Mouse (Mus musculus): ENCODE results near the gene Med27. TPM values are rescaled to one million over a fixed set of nuclear protein-coding genes. Genes with fewer than 3 reads are reported as not detected.

Gene Med27
- polyA plus RNA-seq, 1 experiment = 49.8 TPM

GRCm38 (mm10) chr2:29465649-29466137 lies 119.1 kb downstream of the Med27 start:
- Histone ChIP-seq H3K27me3 (ENCODE audit: control insufficient read depth, insufficient read depth, insufficient read length) (no peaks in the 10 kb centered on the region), H3ac (ENCODE audit: control insufficient read depth, insufficient read length, low read depth) (no peak overlapping the region), H3K4me3 (ENCODE audit: insufficient read depth, poor library complexity, severe bottlenecking) (no peak overlapping the region), H3K79me2 (ENCODE audit: control insufficient read depth, insufficient read depth) (no peaks in the 10 kb centered on the region), H3K36me3 (ENCODE audit: control insufficient read depth, insufficient read depth) (no peaks in the 10 kb centered on the region), H3K79me3 (ENCODE audit: low read depth) (no peaks in the 10 kb centered on the region)
- no peak for TF ChIP-seq CTCF (IDR thresholded peaks at IDR 0.05; ENCODE audit: control insufficient read depth, insufficient read depth, insufficient read length)
- TF ChIP-seq MAX (IDR thresholded peaks at IDR 0.05) = no peak
- TF ChIP-seq CEBPB (IDR thresholded peaks at IDR 0.05; ENCODE audit: low read depth) = no peak
- no peak for TF ChIP-seq MYOG (IDR thresholded peaks at IDR 0.05; ENCODE audit: control insufficient read depth, extremely low read depth, insufficient read length)
- TF ChIP-seq MYOD1 (IDR thresholded peaks at IDR 0.05; ENCODE audit: control insufficient read depth, insufficient read length, low read depth) = no peak
- no peak for TF ChIP-seq USF1 (IDR thresholded peaks at IDR 0.05; ENCODE audit: low read depth)
- no peak for TF ChIP-seq FOSL1 (IDR thresholded peaks at IDR 0.05; ENCODE audit: insufficient read depth, low read length, poor library complexity, severe bottlenecking)

GRCm38 (mm10) chr2:29466396-29466795 lies 119.8 kb downstream of the Med27 start:
- H3K27me3 ChIP-seq (ENCODE audit: control insufficient read depth, insufficient read depth, insufficient read length) = no peaks in the 10 kb centered on the region
- H3K4me3 ChIP-seq (ENCODE audit: insufficient read depth, poor library complexity, severe bottlenecking) = no peak overlapping the region
- TF ChIP-seq CEBPB (IDR thresholded peaks at IDR 0.05; ENCODE audit: low read depth) = no peak
- no peak for TF ChIP-seq MYOG (IDR thresholded peaks at IDR 0.05; ENCODE audit: control insufficient read depth, extremely low read depth, insufficient read length)
- TF ChIP-seq FOSL1 (IDR thresholded peaks at IDR 0.05; ENCODE audit: insufficient read depth, low read length, poor library complexity, severe bottlenecking) = no peak
- no peak for TF ChIP-seq MAX (IDR thresholded peaks at IDR 0.05)
- TF ChIP-seq CTCF (IDR thresholded peaks at IDR 0.05; ENCODE audit: control insufficient read depth, insufficient read depth, insufficient read length) = no peak
- no peak for TF ChIP-seq USF1 (IDR thresholded peaks at IDR 0.05; ENCODE audit: low read depth)
- no peak for TF ChIP-seq MYOD1 (IDR thresholded peaks at IDR 0.05; ENCODE audit: control insufficient read depth, insufficient read length, low read depth)
- H3K79me2 ChIP-seq (ENCODE audit: control insufficient read depth, insufficient read depth) = no peaks in the 10 kb centered on the region
- H3ac ChIP-seq (ENCODE audit: control insufficient read depth, insufficient read length, low read depth) = no peak overlapping the region
- H3K36me3 ChIP-seq (ENCODE audit: control insufficient read depth, insufficient read depth) = no peaks in the 10 kb centered on the region
- no peaks in the 10 kb centered on the region for H3K79me3 ChIP-seq (ENCODE audit: low read depth)

- Histone ChIP-seq H3K36me3 (ENCODE audit: control insufficient read depth, insufficient read depth) (no peaks in the 10 kb centered on the region), H3K4me3 (ENCODE audit: insufficient read depth, poor library complexity, severe bottlenecking) (no peak overlapping the region), H3ac (ENCODE audit: control insufficient read depth, insufficient read length, low read depth) (no peak overlapping the region), H3K79me3 (ENCODE audit: low read depth) (no peaks in the 10 kb centered on the region), H3K79me2 (ENCODE audit: control insufficient read depth, insufficient read depth) (no peaks in the 10 kb centered on the region), H3K27me3 (ENCODE audit: control insufficient read depth, insufficient read depth, insufficient read length) (no peaks in the 10 kb centered on the region)
- TF ChIP-seq MAX (IDR thresholded peaks at IDR 0.05) (no peak), CEBPB (IDR thresholded peaks at IDR 0.05; ENCODE audit: low read depth) (no peak), MYOD1 (IDR thresholded peaks at IDR 0.05; ENCODE audit: control insufficient read depth, insufficient read length, low read depth) (no peak), USF1 (IDR thresholded peaks at IDR 0.05; ENCODE audit: low read depth) (no peak), FOSL1 (IDR thresholded peaks at IDR 0.05; ENCODE audit: insufficient read depth, low read length, poor library complexity, severe bottlenecking) (no peak), MYOG (IDR thresholded peaks at IDR 0.05; ENCODE audit: control insufficient read depth, extremely low read depth, insufficient read length) (no peak), CTCF (IDR thresholded peaks at IDR 0.05; ENCODE audit: control insufficient read depth, insufficient read depth, insufficient read length) (no peak)
Observed at GRCm38 (mm10) chr2:29468517-29468936, 121.9 kb downstream of the Med27 start.

GRCm38 (mm10) chr2:29472952-29473437 lies 126.4 kb downstream of the Med27 start:
- no peaks in the 10 kb centered on the region for H3K79me3 ChIP-seq (ENCODE audit: low read depth)
- TF ChIP-seq MAX (IDR thresholded peaks at IDR 0.05) (no peak), MYOD1 (IDR thresholded peaks at IDR 0.05; ENCODE audit: control insufficient read depth, insufficient read length, low read depth) (no peak), FOSL1 (IDR thresholded peaks at IDR 0.05; ENCODE audit: insufficient read depth, low read length, poor library complexity, severe bottlenecking) (no peak), USF1 (IDR thresholded peaks at IDR 0.05; ENCODE audit: low read depth) (no peak), CTCF (IDR thresholded peaks at IDR 0.05; ENCODE audit: control insufficient read depth, insufficient read depth, insufficient read length) (no peak), MYOG (IDR thresholded peaks at IDR 0.05; ENCODE audit: control insufficient read depth, extremely low read depth, insufficient read length) (no peak), CEBPB (IDR thresholded peaks at IDR 0.05; ENCODE audit: low read depth) (no peak)
- no peaks in the 10 kb centered on the region for H3K36me3 ChIP-seq (ENCODE audit: control insufficient read depth, insufficient read depth)
- H3K79me2 ChIP-seq (ENCODE audit: control insufficient read depth, insufficient read depth) = no peaks in the 10 kb centered on the region
- H3ac ChIP-seq (ENCODE audit: control insufficient read depth, insufficient read length, low read depth) = no peak overlapping the region
- H3K4me3 ChIP-seq (ENCODE audit: insufficient read depth, poor library complexity, severe bottlenecking) = no peak overlapping the region
- no peaks in the 10 kb centered on the region for H3K27me3 ChIP-seq (ENCODE audit: control insufficient read depth, insufficient read depth, insufficient read length)

- no peaks in the 10 kb centered on the region for H3K79me3 ChIP-seq (ENCODE audit: low read depth)
- H3K36me3 ChIP-seq (ENCODE audit: control insufficient read depth, insufficient read depth) = no peaks in the 10 kb centered on the region
- H3K27me3 ChIP-seq (ENCODE audit: control insufficient read depth, insufficient read depth, insufficient read length) = no peaks in the 10 kb centered on the region
- no peak overlapping the region for H3K4me3 ChIP-seq (ENCODE audit: insufficient read depth, poor library complexity, severe bottlenecking)
- no peak overlapping the region for H3ac ChIP-seq (ENCODE audit: control insufficient read depth, insufficient read length, low read depth)
- no peaks in the 10 kb centered on the region for H3K79me2 ChIP-seq (ENCODE audit: control insufficient read depth, insufficient read depth)
- no peak for TF ChIP-seq MYOG (IDR thresholded peaks at IDR 0.05; ENCODE audit: control insufficient read depth, extremely low read depth, insufficient read length)
- TF ChIP-seq MYOD1 (IDR thresholded peaks at IDR 0.05; ENCODE audit: control insufficient read depth, insufficient read length, low read depth) = no peak
- no peak for TF ChIP-seq CTCF (IDR thresholded peaks at IDR 0.05; ENCODE audit: control insufficient read depth, insufficient read depth, insufficient read length)
- TF ChIP-seq FOSL1 (IDR thresholded peaks at IDR 0.05; ENCODE audit: insufficient read depth, low read length, poor library complexity, severe bottlenecking) = no peak
- TF ChIP-seq MAX (IDR thresholded peaks at IDR 0.05) = no peak
- no peak for TF ChIP-seq CEBPB (IDR thresholded peaks at IDR 0.05; ENCODE audit: low read depth)
- TF ChIP-seq USF1 (IDR thresholded peaks at IDR 0.05; ENCODE audit: low read depth) = no peak
Observed at GRCm38 (mm10) chr2:29473907-29474306, 127.3 kb downstream of the Med27 start.
